In the genomic region with DNA sequence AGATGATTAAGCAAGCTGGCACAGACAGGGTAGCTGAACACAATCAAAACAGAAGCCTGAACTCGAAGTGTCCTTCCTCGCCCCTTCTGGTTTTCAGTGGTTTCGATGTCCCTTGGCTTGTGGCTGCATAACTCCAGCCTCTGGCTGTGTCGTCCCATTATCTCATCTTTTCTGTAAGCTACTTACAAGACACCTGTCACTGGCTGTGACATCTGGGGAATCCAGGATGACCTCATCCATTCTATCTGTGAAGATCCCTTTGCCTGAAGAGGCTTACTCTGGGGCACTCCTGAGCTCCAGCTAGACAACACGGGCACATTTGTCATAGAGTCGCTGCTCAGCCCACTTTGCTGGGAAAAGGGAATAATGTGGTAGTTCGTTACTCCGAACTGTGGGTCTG, we compare ENCODE assay signal across 21 mouse cellular contexts. TPM values are rescaled to one million over a fixed set of nuclear protein-coding genes. Genes with fewer than 3 reads are reported as not detected.
DNase-seq lines count a peak whose midpoint lies in the region; TF ChIP-seq lines count a peak whose summit lies in the region.
"Had no signal": no experiment of that assay in that cellular context is flagged by ENCODE, and none has a peak within 500 bp of the region (broad histone marks: within the 10 kb centered on the region; RNA-seq: fewer than 3 reads in every experiment).

No protein-coding gene starts in this region.

- H3K36me3 ChIP-seq in C2C12 (ENCODE audit: control insufficient read depth, insufficient read depth), result no peaks in the 10 kb centered on the region
- H3K36me3 ChIP-seq in myocyte (ENCODE audit: control insufficient read depth, insufficient read depth), result no peaks in the 10 kb centered on the region
- H3K36me3 ChIP-seq: embryonic facial prominence, embryonic 13.5 days; forebrain, embryonic 15.5 days; G1E had no signal

- no peak for TF ChIP-seq POLR2A in myocyte (IDR thresholded peaks at IDR 0.05; ENCODE audit: insufficient read length, low read depth)

- H3K4me2 ChIP-seq in myocyte (ENCODE audit: low read depth), result peak overlapping the region; percentile 24
- H3K4me2 ChIP-seq: embryonic facial prominence, embryonic 13.5 days; forebrain, embryonic 13.5 days; forebrain, embryonic 15.5 days had no signal

- peak; percentile 33 for DNase-seq in retina, embryonic 14.5 days (ENCODE audit: low spot score)
- peak; percentile 71 for DNase-seq in retina, postnatal 7 days (ENCODE audit: low read depth, low spot score)
- DNase-seq in thymus, postnatal 0 days (ENCODE audit: low spot score), result no peak
- DNase-seq in kidney, adult 18-20 months, result no peak
- no peak for DNase-seq in frontal cortex, postnatal 14 days (ENCODE audit: low spot score in 2 of 2)
- DNase-seq: adrenal gland, adult 8-10 months; adrenal gland, postnatal 14 days; adrenal gland, postnatal 36 days; cerebellum, adult 11-12 months; cerebellum, adult 9-10 months; cerebellum, postnatal 25 days; forebrain, postnatal 0 days had no signal

- H3K79me2 ChIP-seq in C2C12 (ENCODE audit: control insufficient read depth, insufficient read depth) (no peaks in the 10 kb centered on the region), myocyte (ENCODE audit: control insufficient read depth, insufficient read depth) (no peaks in the 10 kb centered on the region)

- H3K27me3 ChIP-seq in C2C12 (ENCODE audit: control insufficient read depth, insufficient read depth, insufficient read length) (no peaks in the 10 kb centered on the region), myocyte (ENCODE audit: control insufficient read depth, insufficient read depth, insufficient read length) (peaks cover 3% of the 10 kb centered on the region)
- H3K27me3 ChIP-seq: CH12.LX; embryonic facial prominence, embryonic 13.5 days; forebrain, embryonic 13.5 days; forebrain, embryonic 15.5 days had no signal

- no peak for TF ChIP-seq CTCF in C2C12 (IDR thresholded peaks at IDR 0.05; ENCODE audit: control insufficient read depth, insufficient read depth, insufficient read length)

- H3K79me3 ChIP-seq in C2C12 (ENCODE audit: low read depth), result no peaks in the 10 kb centered on the region

- H3K4me3 ChIP-seq in C2C12 (ENCODE audit: insufficient read depth, poor library complexity, severe bottlenecking), result no peak overlapping the region
- H3K4me3 ChIP-seq in myocyte, result no peak overlapping the region
- H3K4me3 ChIP-seq: embryonic facial prominence, embryonic 13.5 days; forebrain, embryonic 13.5 days; forebrain, embryonic 15.5 days had no signal

- H3ac ChIP-seq in C2C12 (ENCODE audit: control insufficient read depth, insufficient read length, low read depth) (no peak overlapping the region), myocyte (ENCODE audit: control insufficient read depth, insufficient read length) (no peak overlapping the region)

TF ChIP-seq in C2C12, 6 proteins besides CTCF, POLR2A, EP300 and RAD21:
- TF ChIP-seq CEBPB (IDR thresholded peaks at IDR 0.05; ENCODE audit: low read depth), result no peak
- TF ChIP-seq MYOG (IDR thresholded peaks at IDR 0.05; ENCODE audit: control insufficient read depth, extremely low read depth, insufficient read length), result no peak
- no peak for TF ChIP-seq USF1 (IDR thresholded peaks at IDR 0.05; ENCODE audit: low read depth)
- peak; percentile 53 for TF ChIP-seq MYOD1 (IDR thresholded peaks at IDR 0.05; ENCODE audit: control insufficient read depth, insufficient read length, low read depth)
- no peak for TF ChIP-seq MAX (IDR thresholded peaks at IDR 0.05)

TF ChIP-seq in myocyte, 11 proteins besides CTCF, POLR2A, EP300 and RAD21:
- TF ChIP-seq MYOD1 (IDR thresholded peaks at IDR 0.05; ENCODE audit: control insufficient read depth in 1 of 3, insufficient read length in 2 of 3, low read depth in 2 of 3) (peak in 2 of 3 experiments; percentile 28 to 67), MYOG (IDR thresholded peaks at IDR 0.05; ENCODE audit: control insufficient read depth in 1 of 3, insufficient read depth in 1 of 3, insufficient read length in 2 of 3, low read depth in 2 of 3) (peak in 1 of 3 experiments; percentile 35), CEBPB (IDR thresholded peaks at IDR 0.05; ENCODE audit: insufficient read depth, poor library complexity, severe bottlenecking) (no peak)

RNA-seq across cellular contexts. Expression of gene Mdga1, which starts 14.0 kb away (rescaled TPM):
- 2.0 TPM for polyA plus RNA-seq in C2C12 (2012; fragmentation: generic; extraction: Trizol)
- 2.5 TPM for polyA plus RNA-seq in myocyte (2012; fragmentation: generic; extraction: Trizol)
- 1.3 and 2.6 TPM in 2 replicates for polyA plus RNA-seq in thymus, postnatal 0 days (2015; fragmentation: Nextera tagmentation; extraction: Ambion mirVana)
- polyA plus RNA-seq: activated CD4-positive, CD25-positive, alpha-beta regulatory T cell, adult 4 months; CD4-positive, CD25-positive, alpha-beta regulatory T cell, adult 4 months had no signal

RNA-seq across cellular contexts. Expression of gene Zfand3, which starts 48.7 kb away (rescaled TPM):
- 78.6 TPM for polyA plus RNA-seq in C2C12 (2012; fragmentation: generic; extraction: Trizol)
- 138 TPM for polyA plus RNA-seq in myocyte (2012; fragmentation: generic; extraction: Trizol)
- 35.0 and 40.1 TPM in 2 replicates for polyA plus RNA-seq in thymus, postnatal 0 days (2015; fragmentation: Nextera tagmentation; extraction: Ambion mirVana)

Comparison
In these comparisons a context has a peak if more than half of its experiments do, and no peak if none do; other contexts are left out.
1. DNase-seq: peak in retina, embryonic 14.5 days (single experiment) and retina, postnatal 7 days (single experiment); none in thymus, postnatal 0 days (single experiment), kidney, adult 18-20 months (single experiment) and frontal cortex, postnatal 14 days (0 of 2).